Mouse (Mus musculus) embryo, embryonic 10 days (tissue): ENCODE data around the gene Msrb3.

ENCODE experiments used
- DNase-seq: peaks from one replicate; pipeline ENCODE4 v3.0.0-alpha.2; 2015; ENCODE audit warnings: low spot score

The Msrb3 gene

GRCm38 (mm10) chr10:120861194-120861593 is 37.7 kb downstream of the Msrb3 start:
- DNase-seq = no peak

- DNase-seq = peak; percentile 78
Observed at GRCm38 (mm10) chr10:120857531-120858001, 41.3 kb downstream of the Msrb3 start.

- DNase-seq = peak; percentile 52
Observed at GRCm38 (mm10) chr10:120854329-120854728, 44.6 kb downstream of the Msrb3 start.

- peak; percentile 60 for DNase-seq
Observed at GRCm38 (mm10) chr10:120853816-120854215, 45.1 kb downstream of the Msrb3 start.

- DNase-seq = no peak
Observed at GRCm38 (mm10) chr10:120851196-120851781, 47.6 kb downstream of the Msrb3 start.

GRCm38 (mm10) chr10:120850391-120851195 is 48.3 kb downstream of the Msrb3 start:
- DNase-seq = peak; percentile 74

GRCm38 (mm10) chr10:120848677-120849076 is 50.2 kb downstream of the Msrb3 start:
- DNase-seq = no peak

- DNase-seq = no peak
Observed at GRCm38 (mm10) chr10:120847785-120848184, 51.1 kb downstream of the Msrb3 start.

- no peak for DNase-seq
Observed at GRCm38 (mm10) chr10:120839966-120840365, 58.9 kb downstream of the Msrb3 start.

- DNase-seq = no peak
Observed at GRCm38 (mm10) chr10:120834531-120834930, 64.4 kb downstream of the Msrb3 start.

GRCm38 (mm10) chr10:120833836-120834235 is 65.1 kb downstream of the Msrb3 start:
- no peak for DNase-seq

GRCm38 (mm10) chr10:120827761-120828160 is 71.1 kb downstream of the Msrb3 start:
- no peak for DNase-seq

GRCm38 (mm10) chr10:120826795-120827669 is 71.9 kb downstream of the Msrb3 start:
- no peak for DNase-seq

GRCm38 (mm10) chr10:120826381-120826780 is 72.5 kb downstream of the Msrb3 start:
- no peak for DNase-seq

GRCm38 (mm10) chr10:120825594-120825993 is 73.3 kb downstream of the Msrb3 start:
- peak; percentile 34 for DNase-seq

GRCm38 (mm10) chr10:120821491-120822358 is 77.2 kb downstream of the Msrb3 start:
- peak; percentile 65 for DNase-seq

- no peak for DNase-seq
Observed at GRCm38 (mm10) chr10:120820781-120821300, 78.1 kb downstream of the Msrb3 start.

- no peak for DNase-seq
Observed at GRCm38 (mm10) chr10:120815290-120815689, 83.6 kb downstream of the Msrb3 start.

GRCm38 (mm10) chr10:120811796-120812443 is 87.0 kb downstream of the Msrb3 start:
- no peak for DNase-seq

GRCm38 (mm10) chr10:120810832-120811571 is 87.9 kb downstream of the Msrb3 start:
- DNase-seq = no peak
